Mouse (Mus musculus): ENCODE measurements around the gene Aqp11.

The Aqp11 gene

DNA sequence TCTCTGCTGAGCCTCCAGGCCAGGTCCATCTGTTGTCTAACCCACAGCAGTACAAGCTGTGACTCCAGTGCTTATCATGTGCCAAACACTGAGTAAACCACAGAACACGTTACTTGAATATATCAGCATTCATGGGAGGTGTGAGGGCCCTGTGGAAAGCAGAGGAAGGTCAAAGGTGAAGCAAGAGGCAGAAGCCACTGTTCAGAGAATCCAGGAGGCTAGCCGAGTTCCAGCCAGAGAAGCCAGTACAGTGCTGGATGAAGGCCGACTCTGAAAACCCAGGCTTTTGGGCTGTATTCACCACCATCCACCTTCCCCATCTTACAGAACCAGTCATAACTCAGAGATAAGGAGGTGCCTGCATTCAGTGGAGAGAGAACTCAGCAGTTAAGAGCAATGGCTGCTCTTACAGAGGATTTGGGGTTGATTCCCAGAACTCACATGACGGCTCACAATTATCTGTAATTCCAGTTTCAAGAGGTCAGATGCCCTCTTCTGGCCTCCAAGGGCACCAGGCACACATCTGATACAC lies 9.2 kb upstream of the Aqp11 start:
- DNase-seq = no peak

DNA sequence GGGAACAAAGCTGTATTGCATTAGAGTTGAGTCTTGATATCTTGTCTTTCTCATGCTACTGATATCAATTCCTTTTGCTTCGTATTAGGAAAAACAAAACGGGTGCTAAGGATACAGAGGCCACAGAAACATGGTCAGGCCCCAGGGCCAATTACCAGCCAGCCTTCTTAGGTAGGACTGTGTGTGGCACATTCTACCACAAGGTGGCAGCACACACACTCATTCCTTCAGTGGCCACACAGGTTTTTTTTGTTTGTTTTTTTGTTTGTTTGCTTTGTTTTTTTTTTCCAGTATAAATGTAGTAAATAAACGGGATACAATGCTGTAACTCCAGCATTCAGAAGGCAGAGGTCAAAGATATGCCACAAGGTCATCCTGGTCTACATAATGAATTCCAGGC lies 7.2 kb upstream of the Aqp11 start:
- DNase-seq = peak; percentile 66

- DNase-seq = no peak
These were observed 3.7 kb upstream of the Aqp11 start for GRCm38 (mm10) chr7:97741756-97742291.

DNA sequence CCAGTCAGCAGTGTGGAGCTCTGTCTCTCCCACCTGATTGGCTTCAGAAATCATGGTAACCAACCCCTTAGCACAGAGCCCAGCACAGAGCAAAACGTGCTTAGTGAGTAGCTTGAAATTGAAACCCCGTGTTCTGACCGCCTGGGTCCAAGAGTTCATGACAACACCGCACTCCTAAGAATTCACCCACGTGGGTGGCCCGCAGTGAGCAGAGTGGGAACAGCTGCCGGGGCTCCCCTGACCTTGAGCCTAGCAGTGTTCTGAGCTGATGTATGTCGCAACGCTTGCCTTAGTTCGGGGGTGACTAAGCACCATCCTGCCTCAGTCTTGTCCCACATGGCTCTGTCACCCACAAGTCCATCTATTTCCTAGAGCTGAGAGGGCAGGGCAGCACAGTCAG lies 2.9 kb upstream of the Aqp11 start:
- no peak for DNase-seq

DNA sequence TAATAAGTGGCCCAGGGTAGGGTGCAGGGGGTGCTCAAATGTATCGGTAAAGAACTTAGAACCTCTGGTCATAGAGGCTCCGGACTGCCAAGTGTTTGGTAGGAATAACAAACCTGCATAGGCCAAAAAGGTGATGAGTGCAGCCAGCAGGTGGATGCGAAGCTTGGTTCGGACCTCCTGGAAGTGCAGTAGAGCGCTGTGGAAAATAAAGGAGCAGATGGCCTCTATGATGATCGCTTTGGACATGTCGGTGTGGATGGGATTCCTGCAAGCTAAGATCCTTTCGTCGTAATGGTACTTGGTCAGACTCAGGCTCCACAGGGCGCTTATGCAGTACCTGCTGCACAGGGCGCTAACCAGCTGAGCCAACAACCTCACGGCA lies 842 bp downstream of the Aqp11 start:
- no peak for DNase-seq

GRCm38 (mm10) chr7:97735886-97736420 lies 2.1 kb downstream of the Aqp11 start:
- DNase-seq = peak; percentile 51

GRCm38 (mm10) chr7:97735021-97735420 lies 3.1 kb downstream of the Aqp11 start:
- DNase-seq = peak; percentile 47

GRCm38 (mm10) chr7:97733606-97734005 lies 4.5 kb downstream of the Aqp11 start:
- DNase-seq = no peak

DNA sequence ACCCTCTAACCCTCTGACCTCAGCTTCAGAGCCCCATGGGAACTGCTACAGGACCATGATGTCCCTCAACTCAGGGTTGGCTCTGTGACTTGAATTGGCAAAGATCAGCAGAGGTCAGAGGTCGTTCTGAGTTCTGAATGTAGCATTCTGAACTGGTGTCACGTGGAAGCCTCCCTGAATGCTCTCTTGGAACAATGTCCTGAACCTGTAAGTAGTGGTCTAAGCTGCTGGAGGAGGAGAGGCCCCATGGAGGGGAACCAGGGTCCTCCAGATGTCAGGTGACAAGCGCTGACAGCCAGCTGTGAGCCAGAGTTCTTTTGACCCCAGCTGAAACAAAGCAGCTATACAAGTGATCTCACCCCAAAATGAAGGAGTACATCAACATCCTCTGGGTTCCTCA lies 7.7 kb downstream of the Aqp11 start:
- DNase-seq = peak; percentile 75

- DNase-seq = no peak
These were observed 9.1 kb downstream of the Aqp11 start for GRCm38 (mm10) chr7:97728666-97729614.

DNA sequence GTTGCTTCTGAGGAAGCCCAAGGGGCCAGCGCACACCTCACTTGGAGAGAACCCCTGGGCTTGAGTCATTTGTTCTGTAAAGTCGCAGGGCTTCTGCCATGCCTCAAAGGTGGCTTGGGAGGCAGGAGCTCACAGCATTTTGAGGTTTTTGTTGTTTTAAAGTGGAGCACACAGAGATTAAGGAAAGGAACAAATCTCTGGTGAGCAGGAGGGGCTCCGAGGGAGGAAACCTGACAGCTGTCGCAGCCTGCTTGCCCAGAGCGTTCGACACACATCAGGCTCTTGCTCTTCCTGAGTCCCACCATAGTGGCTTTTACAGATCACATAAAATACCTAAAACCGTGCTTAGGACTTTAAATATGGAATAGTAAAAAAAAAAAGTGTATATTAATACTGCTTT lies 11.3 kb downstream of the Aqp11 start:
- peak; percentile 66 for DNase-seq

- DNase-seq = no peak
These were observed 12.0 kb downstream of the Aqp11 start for GRCm38 (mm10) chr7:97726080-97726479.

DNA sequence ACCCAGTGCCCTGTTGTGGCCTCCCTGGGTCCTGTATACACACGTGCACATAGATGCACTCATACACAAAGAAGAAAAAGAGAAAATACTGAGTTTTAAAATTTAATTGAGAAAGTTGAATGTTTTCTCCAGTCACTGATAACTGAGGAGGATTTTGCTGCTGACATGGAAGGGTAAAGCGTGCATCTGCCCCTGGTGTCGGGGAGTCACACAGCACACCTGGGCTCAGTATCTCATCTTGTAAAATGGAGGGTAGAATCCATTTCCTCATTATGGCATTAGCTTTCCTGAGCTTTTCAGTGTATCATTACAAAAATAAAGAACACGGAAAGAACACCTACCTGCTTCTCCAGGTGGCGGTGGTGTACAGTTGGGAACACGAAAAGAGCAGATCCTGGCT lies 12.7 kb downstream of the Aqp11 start:
- no peak for DNase-seq

DNA sequence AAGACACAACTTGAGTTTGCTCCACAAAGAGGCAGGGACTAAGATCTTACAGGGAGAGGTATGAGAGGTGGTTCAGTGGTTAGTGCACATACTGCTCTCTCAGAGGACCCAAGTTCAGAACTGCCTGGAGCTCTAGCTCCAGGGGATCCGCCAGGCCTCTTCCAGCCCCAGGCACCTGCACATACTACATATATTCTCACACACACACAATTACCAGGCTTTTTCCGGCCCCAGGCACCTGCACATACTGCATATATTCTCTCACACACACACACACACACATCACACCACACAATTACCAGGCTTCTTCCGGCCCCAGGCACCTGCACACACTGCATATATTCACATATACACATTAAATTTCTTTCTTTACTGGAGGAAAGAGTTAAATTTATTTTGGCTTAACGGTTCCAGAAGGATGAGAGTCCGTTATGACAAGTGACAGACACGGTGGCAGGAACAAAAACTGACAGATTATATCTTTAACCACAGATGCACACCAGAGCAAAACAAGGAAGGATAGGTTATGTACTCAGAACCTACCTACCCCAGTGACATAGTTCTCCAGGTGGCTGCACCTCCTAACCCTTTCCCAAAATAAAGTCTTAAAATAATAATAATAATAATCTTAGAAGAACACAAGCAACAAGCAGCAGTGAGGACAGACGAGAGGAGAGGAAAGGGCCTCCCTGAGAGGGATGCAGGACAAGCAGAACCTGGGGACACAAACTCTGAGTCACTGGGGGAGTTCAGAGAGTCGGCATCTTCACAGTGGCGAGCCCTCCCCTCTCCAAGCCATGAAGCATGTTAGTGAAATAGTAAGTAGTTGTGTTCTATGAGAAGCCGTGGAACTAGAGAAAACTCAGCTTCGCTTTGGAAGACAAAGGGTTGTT lies 14.2 kb downstream of the Aqp11 start:
- DNase-seq = peak; percentile 76

DNA sequence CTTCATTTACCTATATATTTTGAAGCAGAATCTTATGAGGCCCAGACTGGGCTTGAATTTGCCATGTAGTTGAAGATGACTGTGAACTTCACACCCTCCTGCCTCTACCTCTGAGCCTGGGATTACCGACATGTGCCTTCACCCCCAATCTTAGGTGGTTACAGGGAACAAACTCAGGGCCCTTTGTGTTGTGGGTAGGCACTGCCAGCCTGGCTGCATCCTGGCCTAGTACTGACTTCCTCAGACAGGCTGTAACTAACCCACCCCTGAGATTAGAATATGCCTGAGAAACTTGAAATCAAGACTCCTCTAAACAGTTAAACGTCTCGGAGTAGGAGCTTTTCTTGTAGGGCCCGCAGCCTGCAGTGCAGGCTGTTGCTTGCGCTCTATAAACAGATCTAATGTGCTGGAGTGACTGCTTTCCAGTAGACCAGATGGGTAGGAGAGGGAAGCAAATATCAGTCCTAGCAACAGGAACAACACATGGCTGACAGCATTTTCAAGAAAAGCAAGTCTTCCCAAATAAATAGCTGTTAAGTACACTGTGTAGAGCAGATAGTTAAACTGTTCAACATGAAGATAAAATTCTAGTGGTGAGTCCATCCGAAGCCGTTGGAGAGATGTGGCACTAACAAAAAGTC lies 15.7 kb downstream of the Aqp11 start:
- peak; percentile 70 for DNase-seq

- peak; percentile 59 for DNase-seq
These were observed 18.0 kb downstream of the Aqp11 start for GRCm38 (mm10) chr7:97720109-97720508.

DNA sequence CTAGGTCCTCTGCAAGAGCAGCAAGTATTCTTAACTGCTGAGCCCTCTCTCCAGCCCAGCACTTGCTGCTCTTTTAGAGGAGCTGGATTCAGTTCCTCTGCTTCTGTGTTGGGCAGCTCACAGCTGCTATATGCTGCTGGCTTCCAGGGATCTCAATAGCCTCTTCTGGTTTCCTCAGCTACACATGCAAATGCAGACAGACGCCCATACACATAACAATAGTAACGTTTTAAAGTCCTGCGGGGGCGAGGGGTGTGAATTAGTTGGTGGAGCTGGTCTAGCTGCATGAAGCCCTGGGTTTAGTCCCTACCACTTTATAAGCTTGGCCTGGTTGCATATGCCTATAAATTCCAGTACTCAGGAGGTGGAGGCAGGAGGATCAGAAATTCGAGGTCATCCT lies 19.0 kb downstream of the Aqp11 start:
- no peak for DNase-seq

GRCm38 (mm10) chr7:97717326-97717725 lies 20.8 kb downstream of the Aqp11 start:
- DNase-seq = no peak

GRCm38 (mm10) chr7:97714651-97715050 lies 23.4 kb downstream of the Aqp11 start:
- no peak for DNase-seq

DNA sequence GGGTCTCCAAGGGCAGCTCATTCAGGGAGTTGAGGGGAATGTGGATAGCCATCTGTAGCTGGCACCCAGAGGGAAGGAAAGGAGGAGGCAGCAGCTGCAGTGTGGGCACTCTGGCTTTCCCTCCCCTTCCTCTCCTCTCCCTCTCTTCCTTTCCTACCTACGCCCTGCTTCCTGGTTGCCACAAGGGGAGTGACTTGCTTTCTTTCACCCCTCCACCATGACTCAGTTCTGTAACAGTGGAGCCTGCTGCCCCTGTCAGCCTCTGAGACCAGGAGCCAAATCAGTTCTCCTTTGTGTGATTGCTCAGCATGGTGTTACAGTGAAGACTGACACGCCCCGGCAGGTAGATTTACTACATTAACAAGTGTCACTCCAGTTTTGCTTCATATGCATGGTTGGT lies 28.9 kb downstream of the Aqp11 start:
- no peak for DNase-seq

DNA sequence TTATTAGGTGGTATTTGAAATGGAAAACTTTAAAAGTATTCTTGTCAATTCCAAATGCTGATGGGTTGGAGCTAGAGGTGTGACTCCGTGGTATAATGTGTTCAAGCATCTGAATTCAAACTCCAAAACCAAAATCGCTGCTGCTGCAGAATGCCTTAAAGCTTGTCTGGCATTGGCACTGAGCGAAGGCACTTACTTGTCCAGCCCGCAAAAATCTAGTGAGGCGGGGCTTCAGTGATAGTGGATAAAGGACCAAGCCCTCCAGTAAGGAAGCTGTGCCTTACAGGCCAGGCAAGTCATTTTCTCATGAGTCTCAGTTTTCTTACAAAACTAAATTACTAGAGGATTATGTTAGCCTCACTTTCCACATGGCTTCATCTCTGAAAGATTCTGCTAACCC lies 30.3 kb downstream of the Aqp11 start:
- DNase-seq = no peak

GRCm38 (mm10) chr7:97707123-97707522 lies 31.0 kb downstream of the Aqp11 start:
- no peak for DNase-seq
